Mouse (Mus musculus) midbrain, embryonic 13.5 days (tissue): ENCODE measurements around the gene Pxt1. TPM values are rescaled to one million over a fixed set of nuclear protein-coding genes. Genes with fewer than 3 reads are reported as not detected.

ENCODE experiments used
- ATAC-seq: fragments of 200-750 bp; cut with Nextera tagmentation; 2 replicates; pipeline ENCODE4 v1.8.0; 2017; ENCODE audit warnings: mild to moderate bottlenecking, moderate TSS enrichment, moderate library complexity
- H3K27ac ChIP-seq: fragments of 300-500 bp; sonication (generic); 2 replicates; pipeline ENCODE4 v1.5.1; 2015; ENCODE audit warnings: inconsistent platforms, mild to moderate bottlenecking, moderate library complexity
- H3K27me3 ChIP-seq: fragments of 300-500 bp; sonication (generic); 2 replicates; pipeline ENCODE4 v1.6.1; 2015; ENCODE audit warnings: mild to moderate bottlenecking, inconsistent platforms
- H3K36me3 ChIP-seq: fragments of 300-500 bp; sonication (generic); 2 replicates; pipeline ENCODE4 v1.6.1; 2015; ENCODE audit warnings: mild to moderate bottlenecking, inconsistent platforms
- H3K4me1 ChIP-seq: fragments of 300-500 bp; sonication (generic); replicated peaks from 2 replicates; pipeline ENCODE4 v1.6.1; 2015; ENCODE audit warnings: inconsistent platforms
- H3K4me2 ChIP-seq: fragments of 300-500 bp; sonication (generic); replicated peaks from 2 replicates; pipeline ENCODE4 v1.6.1; 2015; ENCODE audit warnings: moderate library complexity, mild to moderate bottlenecking, inconsistent platforms
- H3K4me3 ChIP-seq: fragments of 300-500 bp; sonication (generic); replicated peaks from 2 replicates; pipeline ENCODE4 v1.5.1; 2015; ENCODE audit warnings: mild to moderate bottlenecking, inconsistent platforms
- H3K9ac ChIP-seq: fragments of 300-500 bp; sonication (generic); replicated peaks from 2 replicates; pipeline ENCODE4 v1.6.1; 2015; ENCODE audit warnings: mild to moderate bottlenecking, inconsistent platforms
- H3K9me3 ChIP-seq: fragments of 300-500 bp; sonication (generic); 2 replicates; pipeline ENCODE4 v1.6.1; 2016; ENCODE audit warnings: mild to moderate bottlenecking, inconsistent platforms
- WGBS: fragments of 180-500 bp; shearing (Covaris S2); methylation state at CpG from one replicate; pipeline ENCODE4 v1.1.7; 2015; 5-methylcytosine and 5-hydroxymethylcytosine counted together
- polyA plus RNA-seq: library from polyadenylated mRNA; unstranded; fragments of >200 nt; fragmentation: Nextera tagmentation; extraction: Ambion mirVana; gene quantifications from 2 replicates; pipeline ENCODE4 v1.2.1, GENCODE M21; 2015

Gene Pxt1
- polyA plus RNA-seq, 1 experiment from 2014 or later = not detected

GRCm38 (mm10) chr17:28942101-28942500 is 1.5 kb downstream of the Pxt1 start:
- Histone ChIP-seq H3K27ac (no peak overlapping the region), H3K36me3 (no peaks in the 10 kb centered on the region), H3K9me3 (peaks cover 5% of the 10 kb centered on the region; the same call in 1 of the 2 replicates), H3K4me1 (no peaks in the 10 kb centered on the region), H3K4me3 (no peak overlapping the region), H3K4me2 (no peak overlapping the region), H3K27me3 (no peaks in the 10 kb centered on the region), H3K9ac (no peak overlapping the region)
- no peak for ATAC-seq
- 78% methylated on average over 10 of the region's 11 CpGs for WGBS

- Histone ChIP-seq H3K4me2 (no peak overlapping the region), H3K9me3 (peaks cover 5% of the 10 kb centered on the region; the same call in 1 of the 2 replicates), H3K36me3 (no peaks in the 10 kb centered on the region), H3K27ac (no peak overlapping the region), H3K9ac (no peak overlapping the region), H3K27me3 (no peaks in the 10 kb centered on the region), H3K4me1 (no peaks in the 10 kb centered on the region), H3K4me3 (no peak overlapping the region)
- 91% methylated on average over 25 of the region's 25 CpGs for WGBS
- ATAC-seq = no peak
Observed at GRCm38 (mm10) chr17:28940776-28941555, 2.7 kb downstream of the Pxt1 start.

- 79% methylated on average over 10 of the region's 10 CpGs for WGBS
- no peak overlapping the region for H3K27ac ChIP-seq
- no peak overlapping the region for H3K4me3 ChIP-seq
- ATAC-seq = no peak
- no peaks in the 10 kb centered on the region for H3K27me3 ChIP-seq
- no peaks in the 10 kb centered on the region for H3K36me3 ChIP-seq
- no peaks in the 10 kb centered on the region for H3K4me1 ChIP-seq
- H3K9ac ChIP-seq = no peak overlapping the region
- no peaks in the 10 kb centered on the region for H3K9me3 ChIP-seq
- H3K4me2 ChIP-seq = no peak overlapping the region
Observed at GRCm38 (mm10) chr17:28936622-28937345, 6.9 kb downstream of the Pxt1 start.

- Histone ChIP-seq H3K36me3 (no peaks in the 10 kb centered on the region), H3K4me3 (no peak overlapping the region), H3K4me1 (no peaks in the 10 kb centered on the region), H3K27ac (no peak overlapping the region), H3K4me2 (no peak overlapping the region), H3K9me3 (no peaks in the 10 kb centered on the region), H3K27me3 (no peaks in the 10 kb centered on the region), H3K9ac (no peak overlapping the region)
- no peak for ATAC-seq
- WGBS = 94% methylated on average over 7 of the region's 7 CpGs
Observed at GRCm38 (mm10) chr17:28936133-28936532, 7.5 kb downstream of the Pxt1 start.

- Histone ChIP-seq H3K4me1 (peaks cover 9% of the 10 kb centered on the region), H3K27ac (no peak overlapping the region), H3K9me3 (no peaks in the 10 kb centered on the region), H3K9ac (no peak overlapping the region), H3K4me2 (no peak overlapping the region), H3K4me3 (no peak overlapping the region), H3K27me3 (no peaks in the 10 kb centered on the region), H3K36me3 (no peaks in the 10 kb centered on the region)
- no peak for ATAC-seq
- WGBS = 76% methylated on average over 19 of the region's 19 CpGs
Observed at GRCm38 (mm10) chr17:28934120-28934916, 9.3 kb downstream of the Pxt1 start.

DNA sequence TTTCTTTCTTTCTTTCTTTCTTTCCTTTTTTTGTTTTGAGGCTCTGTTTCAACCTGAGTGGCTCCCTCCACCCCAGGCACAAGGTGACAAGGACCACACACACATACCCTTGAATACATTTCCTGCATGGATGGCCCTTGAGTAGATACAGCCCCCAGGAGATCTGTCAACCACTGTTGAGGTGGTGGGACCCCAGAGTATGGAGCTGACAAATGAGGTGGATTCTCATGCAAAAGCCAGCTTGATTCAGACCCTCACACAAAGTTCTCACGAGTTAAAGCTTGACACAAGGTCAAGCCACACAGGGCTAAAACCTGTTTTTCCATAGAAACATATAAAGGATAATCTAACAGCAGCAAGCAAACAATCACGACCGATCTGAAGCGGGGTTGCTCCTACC is 11.4 kb downstream of the Pxt1 start:
- Histone ChIP-seq H3K4me2 (no peak overlapping the region), H3K27me3 (no peaks in the 10 kb centered on the region), H3K4me1 (peaks cover 9% of the 10 kb centered on the region), H3K9ac (no peak overlapping the region), H3K36me3 (no peaks in the 10 kb centered on the region), H3K27ac (no peak overlapping the region), H3K9me3 (no peaks in the 10 kb centered on the region), H3K4me3 (no peak overlapping the region)
- no peak for ATAC-seq
- 82% methylated on average over 4 of the region's 4 CpGs for WGBS

GRCm38 (mm10) chr17:28931436-28932211 is 12.0 kb downstream of the Pxt1 start:
- no peaks in the 10 kb centered on the region for H3K36me3 ChIP-seq
- no peak for ATAC-seq
- H3K9ac ChIP-seq = no peak overlapping the region
- H3K4me2 ChIP-seq = no peak overlapping the region
- H3K27me3 ChIP-seq = no peaks in the 10 kb centered on the region
- no peak overlapping the region for H3K27ac ChIP-seq
- peaks cover 9% of the 10 kb centered on the region for H3K4me1 ChIP-seq
- no peak overlapping the region for H3K4me3 ChIP-seq
- H3K9me3 ChIP-seq = no peaks in the 10 kb centered on the region
- WGBS = 91% methylated on average over 18 of the region's 18 CpGs

DNA sequence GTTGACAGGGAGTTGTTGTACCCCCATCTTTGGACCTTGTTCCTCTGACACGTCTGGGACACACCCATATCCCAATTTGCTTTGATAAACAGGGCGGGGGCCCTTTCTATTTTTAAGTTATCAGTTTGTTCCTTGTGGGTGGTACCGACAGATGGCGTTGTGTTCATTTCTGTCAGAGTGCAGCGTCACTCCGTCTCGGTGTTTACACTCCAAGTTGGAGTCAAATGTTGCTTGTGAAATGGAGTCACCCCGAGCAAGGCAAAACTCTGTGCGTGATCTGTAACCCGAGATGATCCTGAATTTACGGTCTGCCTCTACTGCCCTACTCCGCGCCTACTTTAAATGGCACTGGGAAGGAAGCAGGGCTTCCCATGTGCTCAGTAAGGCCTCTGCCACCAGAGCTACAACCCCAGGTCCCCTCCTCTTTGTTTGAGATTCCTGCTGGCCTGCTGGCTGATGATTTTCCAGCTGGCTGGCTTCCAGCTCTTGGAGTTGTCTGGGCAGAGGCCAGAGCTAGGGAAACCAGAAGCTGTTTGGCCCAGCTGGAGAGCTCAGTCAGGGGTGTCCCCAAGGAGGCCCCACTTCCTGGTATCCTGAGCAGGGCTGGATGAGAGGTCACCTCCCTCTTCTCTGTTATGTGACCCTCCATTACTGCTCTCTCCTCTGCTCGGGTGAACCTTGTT is 13.1 kb downstream of the Pxt1 start:
- peak; percentile 76 for ATAC-seq
- peaks cover 9% of the 10 kb centered on the region for H3K4me1 ChIP-seq
- H3K27me3 ChIP-seq = no peaks in the 10 kb centered on the region
- WGBS = 30% methylated on average over 14 of the region's 14 CpGs
- no peaks in the 10 kb centered on the region for H3K9me3 ChIP-seq
- peak overlapping the region; percentile 66 for H3K27ac ChIP-seq
- H3K36me3 ChIP-seq = no peaks in the 10 kb centered on the region
- H3K9ac ChIP-seq = 0 out of 2 replicates have a peak overlapping the region, but pooled peaks have one; percentile 21
- H3K4me3 ChIP-seq = no peak overlapping the region
- H3K4me2 ChIP-seq = peak overlapping the region; percentile 3

- Histone ChIP-seq H3K27me3 (no peaks in the 10 kb centered on the region), H3K27ac (no peak overlapping the region), H3K36me3 (no peaks in the 10 kb centered on the region), H3K4me1 (peaks cover 9% of the 10 kb centered on the region), H3K4me3 (no peak overlapping the region), H3K9me3 (no peaks in the 10 kb centered on the region), H3K9ac (no peak overlapping the region), H3K4me2 (no peak overlapping the region)
- ATAC-seq = no peak
- 94% methylated on average over 4 of the region's 4 CpGs for WGBS
Observed at GRCm38 (mm10) chr17:28929369-28929768, 14.3 kb downstream of the Pxt1 start.

- Histone ChIP-seq H3K9ac (no peak overlapping the region), H3K27ac (no peak overlapping the region), H3K27me3 (no peaks in the 10 kb centered on the region), H3K4me3 (no peak overlapping the region), H3K4me2 (no peak overlapping the region), H3K9me3 (no peaks in the 10 kb centered on the region), H3K36me3 (no peaks in the 10 kb centered on the region), H3K4me1 (peaks cover 9% of the 10 kb centered on the region)
- 88% methylated on average over 9 of the region's 9 CpGs for WGBS
- no peak for ATAC-seq
Observed at GRCm38 (mm10) chr17:28928004-28928403, 15.6 kb downstream of the Pxt1 start.
